Mouse (Mus musculus) brain, embryonic 14.5 days (tissue): Measurements from ENCODE around the gene Fcgr2b.

Source experiments
- CTCF ChIP-seq: fragments of 200-500 bp; IDR thresholded peaks from 2 replicates; pipeline ENCODE4 v1.5.1; 2012; ENCODE audit warnings: inconsistent platforms, mild to moderate bottlenecking, moderate library complexity, borderline replicate concordance; ENCODE audit not compliant: insufficient read depth, insufficient read length; ENCODE audit errors: extremely low read depth
- POLR2A ChIP-seq: fragments of 200-500 bp; IDR thresholded peaks from 2 replicates; pipeline ENCODE4 v1.6.1; 2012; ENCODE audit warnings: mild to moderate bottlenecking, inconsistent platforms, borderline replicate concordance; ENCODE audit not compliant: poor library complexity, insufficient read depth, insufficient read length, severe bottlenecking; ENCODE audit errors: extremely low read depth

DNA sequence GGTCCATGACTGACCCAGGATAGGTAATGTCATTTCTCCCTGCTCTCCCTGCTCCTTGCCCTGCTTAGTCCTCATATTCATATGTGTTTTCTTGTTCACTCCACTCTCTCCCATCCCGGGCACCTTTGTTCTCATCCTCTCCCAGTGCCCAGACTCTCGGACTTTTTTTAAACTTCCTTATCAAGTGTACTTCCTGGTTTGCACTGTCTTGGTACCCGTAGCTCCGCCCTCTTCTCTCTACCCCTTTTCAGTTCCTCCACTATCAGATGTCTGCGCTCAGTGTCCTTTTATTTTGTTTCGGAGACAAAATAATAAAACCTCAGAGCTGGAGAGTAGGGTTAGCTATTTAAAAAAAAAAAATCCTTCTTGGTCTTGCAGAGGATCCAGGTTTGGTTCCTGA is 51.9 kb downstream of the Fcgr2b start:
- TF ChIP-seq POLR2A (no peak), CTCF (no peak)
